Mouse (Mus musculus): Measurements from ENCODE around the gene Ccdc12. TPM values are rescaled to one million over a fixed set of nuclear protein-coding genes. Genes with fewer than 3 reads are reported as not detected.

Ccdc12 gene
- polyA plus RNA-seq, 1 experiment from 2014 or later = 122 TPM

- ATAC-seq = peak; percentile 62
- Histone ChIP-seq H3K36me3 (ENCODE audit: control insufficient read depth, insufficient read depth) (peaks cover 4% of the 10 kb centered on the region), H3K4me1 (replicated peaks; ENCODE audit: control insufficient read depth, insufficient read depth, low read length) (peaks cover 10% of the 10 kb centered on the region; the same call in 1 of the 2 replicates), H3K27ac (ENCODE audit: low read depth, low read length) (peak overlapping the region; percentile 8; the same call in 1 of the 2 replicates), H3K4me3 (ENCODE audit: low read depth, low read length) (no peak overlapping the region), H3K4me2 (replicated peaks; ENCODE audit: low read depth) (peak overlapping the region; percentile 55), H3K9me3 (ENCODE audit: control insufficient read depth) (no peaks in the 10 kb centered on the region), H3K27me3 (replicated peaks; ENCODE audit: control insufficient read depth, insufficient read depth, low read length) (no peaks in the 10 kb centered on the region), H3K9ac (ENCODE audit: low read depth, low read length) (0 out of 2 replicates have a peak overlapping the region, but pooled peaks have one; percentile 22)
- no peak for TF ChIP-seq CTCF (IDR thresholded peaks at IDR 0.05; ENCODE audit: low read depth)
- WGBS = 49% methylated on average over 8 of the region's 8 CpGs
Observed at GRCm38 (mm10) chr9:110689261-110689779, 33.0 kb downstream of the Ccdc12 start.

- WGBS = 69% methylated on average over 4 of the region's 4 CpGs
- ATAC-seq = no peak
- 0 out of 2 replicates have a peak, but pooled peaks cover 4% of the 10 kb centered on the region for H3K4me1 ChIP-seq (replicated peaks; ENCODE audit: control insufficient read depth, insufficient read depth, low read length)
- no peak overlapping the region for H3K9ac ChIP-seq (ENCODE audit: low read depth, low read length)
- H3K4me3 ChIP-seq (ENCODE audit: low read depth, low read length) = no peak overlapping the region
- no peak overlapping the region for H3K27ac ChIP-seq (ENCODE audit: low read depth, low read length)
- H3K36me3 ChIP-seq (ENCODE audit: control insufficient read depth, insufficient read depth) = peaks cover 21% of the 10 kb centered on the region
- no peaks in the 10 kb centered on the region for H3K27me3 ChIP-seq (replicated peaks; ENCODE audit: control insufficient read depth, insufficient read depth, low read length)
- no peak for TF ChIP-seq CTCF (IDR thresholded peaks at IDR 0.05; ENCODE audit: low read depth)
- no peak overlapping the region for H3K4me2 ChIP-seq (replicated peaks; ENCODE audit: low read depth)
- no peaks in the 10 kb centered on the region for H3K9me3 ChIP-seq (ENCODE audit: control insufficient read depth)
Observed at GRCm38 (mm10) chr9:110695165-110695755, 39.0 kb downstream of the Ccdc12 start.

- no peak overlapping the region for H3K27ac ChIP-seq (ENCODE audit: low read depth, low read length)
- no peak overlapping the region for H3K9ac ChIP-seq (ENCODE audit: low read depth, low read length)
- no peak overlapping the region for H3K4me2 ChIP-seq (replicated peaks; ENCODE audit: low read depth)
- no peak for ATAC-seq
- H3K4me3 ChIP-seq (ENCODE audit: low read depth, low read length) = no peak overlapping the region
- TF ChIP-seq CTCF (IDR thresholded peaks at IDR 0.05; ENCODE audit: low read depth) = no peak
- WGBS = 91% methylated on average over 5 of the region's 5 CpGs
- peaks cover 21% of the 10 kb centered on the region for H3K36me3 ChIP-seq (ENCODE audit: control insufficient read depth, insufficient read depth)
- no peaks in the 10 kb centered on the region for H3K27me3 ChIP-seq (replicated peaks; ENCODE audit: control insufficient read depth, insufficient read depth, low read length)
- H3K4me1 ChIP-seq (replicated peaks; ENCODE audit: control insufficient read depth, insufficient read depth, low read length) = 0 out of 2 replicates have a peak, but pooled peaks cover 7% of the 10 kb centered on the region
- no peaks in the 10 kb centered on the region for H3K9me3 ChIP-seq (ENCODE audit: control insufficient read depth)
Observed at GRCm38 (mm10) chr9:110696427-110696826, 40.1 kb downstream of the Ccdc12 start.

DNA sequence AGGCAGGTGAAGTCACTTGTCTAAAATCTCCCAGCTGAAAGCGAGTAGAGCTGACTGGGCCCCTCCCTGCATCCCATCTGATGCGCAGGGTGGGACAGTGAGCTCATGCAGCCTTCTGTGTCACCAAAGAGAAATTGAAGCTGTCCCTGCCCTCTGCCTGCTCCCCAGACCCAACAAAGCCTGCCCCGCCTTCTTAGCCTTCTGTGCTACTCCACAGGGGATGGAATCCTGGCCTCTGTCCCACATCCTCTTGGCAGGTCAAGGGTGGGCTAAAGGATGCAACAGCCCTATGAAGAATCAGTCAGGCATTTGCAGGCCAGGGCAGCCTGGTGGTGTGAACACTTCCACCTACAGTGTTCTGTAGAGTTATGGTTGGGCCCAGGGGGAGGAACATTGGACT lies 41.2 kb downstream of the Ccdc12 start:
- H3K27ac ChIP-seq (ENCODE audit: low read depth, low read length) = no peak overlapping the region
- ATAC-seq = no peak
- 73% methylated on average over 3 of the region's 3 CpGs for WGBS
- H3K9ac ChIP-seq (ENCODE audit: low read depth, low read length) = no peak overlapping the region
- no peak for TF ChIP-seq CTCF (IDR thresholded peaks at IDR 0.05; ENCODE audit: low read depth)
- H3K9me3 ChIP-seq (ENCODE audit: control insufficient read depth) = no peaks in the 10 kb centered on the region
- no peak overlapping the region for H3K4me3 ChIP-seq (ENCODE audit: low read depth, low read length)
- no peak overlapping the region for H3K4me2 ChIP-seq (replicated peaks; ENCODE audit: low read depth)
- H3K27me3 ChIP-seq (replicated peaks; ENCODE audit: control insufficient read depth, insufficient read depth, low read length) = no peaks in the 10 kb centered on the region
- H3K4me1 ChIP-seq (replicated peaks; ENCODE audit: control insufficient read depth, insufficient read depth, low read length) = peaks cover 7% of the 10 kb centered on the region; the same call in 1 of the 2 replicates
- peaks cover 21% of the 10 kb centered on the region for H3K36me3 ChIP-seq (ENCODE audit: control insufficient read depth, insufficient read depth)

- H3K9me3 ChIP-seq (ENCODE audit: control insufficient read depth) = no peaks in the 10 kb centered on the region
- TF ChIP-seq CTCF (IDR thresholded peaks at IDR 0.05; ENCODE audit: low read depth) = no peak
- peak; percentile 47 for ATAC-seq
- H3K27me3 ChIP-seq (replicated peaks; ENCODE audit: control insufficient read depth, insufficient read depth, low read length) = no peaks in the 10 kb centered on the region
- no peak overlapping the region for H3K9ac ChIP-seq (ENCODE audit: low read depth, low read length)
- H3K36me3 ChIP-seq (ENCODE audit: control insufficient read depth, insufficient read depth) = peaks cover 14% of the 10 kb centered on the region
- H3K4me2 ChIP-seq (replicated peaks; ENCODE audit: low read depth) = no peak overlapping the region
- no peak overlapping the region for H3K4me3 ChIP-seq (ENCODE audit: low read depth, low read length)
- H3K27ac ChIP-seq (ENCODE audit: low read depth, low read length) = no peak overlapping the region
- peaks cover 10% of the 10 kb centered on the region; the same call in 1 of the 2 replicates for H3K4me1 ChIP-seq (replicated peaks; ENCODE audit: control insufficient read depth, insufficient read depth, low read length)
- WGBS = 35% methylated on average over 3 of the region's 3 CpGs
Observed at GRCm38 (mm10) chr9:110699574-110699973, 43.3 kb downstream of the Ccdc12 start.

DNA sequence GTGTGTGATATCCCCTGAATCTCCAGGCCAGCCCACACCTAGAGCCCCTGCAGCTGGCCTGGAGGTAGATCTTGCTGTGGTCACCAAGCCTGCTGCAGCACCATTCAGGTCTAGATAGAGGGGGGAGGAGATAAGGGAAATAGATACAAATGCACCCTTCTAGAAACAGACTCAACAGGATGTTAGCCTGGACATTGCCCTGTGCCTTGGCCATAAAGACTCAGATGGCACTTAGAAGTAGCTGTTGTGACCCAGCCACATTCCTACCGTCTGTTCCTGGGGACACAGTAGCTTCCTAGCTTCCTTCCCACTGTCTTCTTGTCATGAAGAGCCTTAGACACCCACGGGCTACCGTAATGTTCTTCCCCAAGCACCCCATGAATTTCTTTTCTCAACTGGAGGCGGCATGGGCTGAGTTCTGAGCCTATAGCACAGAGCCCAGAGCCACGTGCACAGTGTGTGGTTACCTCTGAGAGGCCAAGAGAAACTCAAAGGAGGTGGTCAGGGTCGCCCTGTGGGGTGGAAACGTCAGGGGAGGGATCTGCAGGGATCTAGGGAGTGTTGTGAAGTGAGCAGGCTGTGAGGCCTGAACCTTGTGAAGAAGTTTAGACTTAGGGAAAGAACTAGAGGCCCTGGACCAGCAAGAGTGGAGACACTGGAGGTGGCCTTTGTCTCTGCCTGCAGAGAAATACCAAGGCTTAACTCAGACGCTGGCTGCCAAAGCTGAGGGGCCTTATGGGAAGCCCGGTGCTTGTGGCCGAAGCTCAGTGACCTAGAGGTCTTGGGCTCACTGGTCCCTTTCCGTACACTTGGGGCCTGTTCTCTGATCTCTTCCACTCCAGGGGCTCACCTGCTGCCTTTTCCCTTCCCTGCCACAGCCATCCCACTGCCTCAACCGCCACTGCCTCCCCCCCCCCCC lies 45.1 kb downstream of the Ccdc12 start:
- Histone ChIP-seq H3K27me3 (replicated peaks; ENCODE audit: control insufficient read depth, insufficient read depth, low read length) (no peaks in the 10 kb centered on the region), H3K4me1 (replicated peaks; ENCODE audit: control insufficient read depth, insufficient read depth, low read length) (peaks cover 10% of the 10 kb centered on the region; the same call in 1 of the 2 replicates), H3K4me2 (replicated peaks; ENCODE audit: low read depth) (no peak overlapping the region), H3K9me3 (ENCODE audit: control insufficient read depth) (no peaks in the 10 kb centered on the region), H3K9ac (ENCODE audit: low read depth, low read length) (no peak overlapping the region), H3K27ac (ENCODE audit: low read depth, low read length) (peak overlapping the region; percentile 28; the same call in 1 of the 2 replicates), H3K36me3 (ENCODE audit: control insufficient read depth, insufficient read depth) (no peaks in the 10 kb centered on the region; the same call in 1 of the 2 replicates), H3K4me3 (ENCODE audit: low read depth, low read length) (no peak overlapping the region)
- TF ChIP-seq CTCF (IDR thresholded peaks at IDR 0.05; ENCODE audit: low read depth) = no peak
- WGBS = 70% methylated on average over 12 of the region's 12 CpGs
- peak; percentile 66 for ATAC-seq
